Mouse (Mus musculus): ENCODE data around the gene Ciart. TPM values are rescaled to one million over a fixed set of nuclear protein-coding genes. Genes with fewer than 3 reads are reported as not detected.

The Ciart gene
- 0.11 and 0.30 TPM in 2 replicates for polyA plus RNA-seq (2012)

GRCm38 (mm10) chr3:95881979-95882815 lies at the start of gene Ciart:
Gene Ciart, minus strand, starts transcription at chr3:95882251.
- no peak for TF ChIP-seq GATA1 (IDR thresholded peaks at IDR 0.05; ENCODE audit: low read length)

- TF ChIP-seq GATA1 (IDR thresholded peaks at IDR 0.05; ENCODE audit: low read length): no peak
Measured at GRCm38 (mm10) chr3:95931471-95931870, 49.4 kb upstream of the Ciart start.

DNA sequence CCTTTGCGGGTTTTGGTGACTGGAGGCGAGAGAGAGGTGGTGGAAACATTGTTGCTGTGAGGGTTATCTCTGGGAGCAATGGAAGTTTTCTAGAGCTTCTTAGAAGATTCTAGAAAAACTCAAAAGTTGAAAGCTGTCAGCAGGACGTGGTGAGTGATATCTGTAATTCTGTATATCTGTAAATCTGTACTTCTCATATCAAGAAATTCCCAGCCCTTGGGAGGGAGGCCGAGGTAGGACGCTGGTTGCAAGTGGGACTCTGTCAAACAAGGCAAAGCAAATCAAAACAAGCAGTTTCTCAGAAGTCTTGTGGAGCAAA lies 48.4 kb upstream of the Ciart start:
- TF ChIP-seq GATA1 (IDR thresholded peaks at IDR 0.05; ENCODE audit: low read length): no peak

DNA sequence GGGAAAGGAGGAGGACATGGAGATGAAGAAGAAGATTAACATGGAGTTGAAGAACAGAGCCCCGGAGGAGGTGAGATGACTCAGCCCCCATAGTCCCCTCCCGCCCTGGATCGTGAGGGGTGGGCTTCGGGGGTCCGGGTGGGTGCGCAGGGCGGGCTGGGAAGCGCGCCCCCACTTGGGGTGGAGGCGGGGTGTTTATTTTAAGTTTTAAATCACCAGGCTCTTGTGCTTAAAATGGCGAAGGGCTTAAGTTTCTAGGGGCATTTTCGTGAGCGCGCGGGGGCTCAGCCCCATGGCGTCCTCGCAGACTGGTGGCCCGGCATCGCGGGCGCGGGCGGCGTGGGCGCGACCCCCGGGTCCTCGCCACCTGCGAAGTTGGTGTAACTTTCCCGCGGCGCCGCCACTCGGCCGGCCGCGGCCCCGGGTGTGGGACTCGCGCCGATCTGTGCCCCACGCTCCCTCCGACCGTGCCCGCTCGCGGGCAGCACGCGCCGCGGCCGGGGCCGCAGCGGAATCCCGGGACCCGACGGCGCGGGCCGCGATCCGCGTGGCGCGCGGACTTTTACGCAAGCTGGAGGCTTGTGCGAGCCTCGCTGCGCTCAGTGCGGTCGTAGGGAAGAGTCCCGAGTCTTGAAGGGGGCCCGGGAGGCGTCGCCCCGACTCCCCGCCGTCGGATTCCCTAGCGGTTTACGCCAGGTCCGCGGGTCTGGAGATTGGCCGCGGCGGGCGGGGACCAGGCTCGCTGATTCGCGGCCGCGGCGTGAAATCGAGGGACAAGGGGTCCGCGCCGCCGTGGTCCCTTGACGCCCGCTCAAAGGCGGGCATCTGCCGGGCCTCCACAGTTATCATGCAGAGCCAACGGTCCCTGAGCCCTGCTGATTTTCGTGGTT lies 47.8 kb upstream of the Ciart start:
- no peak for TF ChIP-seq GATA1 (IDR thresholded peaks at IDR 0.05; ENCODE audit: low read length)

GRCm38 (mm10) chr3:95928658-95929503 lies 46.8 kb upstream of the Ciart start, which contains the start of gene Anp32e:
Gene Anp32e, plus strand, starts transcription at chr3:95929246.
- TF ChIP-seq GATA1 (IDR thresholded peaks at IDR 0.05; ENCODE audit: low read length): no peak

- no peak for TF ChIP-seq GATA1 (IDR thresholded peaks at IDR 0.05; ENCODE audit: low read length)
Measured at GRCm38 (mm10) chr3:95928261-95928657, 46.2 kb upstream of the Ciart start.

GRCm38 (mm10) chr3:95925087-95925486 lies 43.0 kb upstream of the Ciart start:
- no peak for TF ChIP-seq GATA1 (IDR thresholded peaks at IDR 0.05; ENCODE audit: low read length)

- no peak for TF ChIP-seq GATA1 (IDR thresholded peaks at IDR 0.05; ENCODE audit: low read length)
Measured at GRCm38 (mm10) chr3:95924185-95924584, 42.1 kb upstream of the Ciart start.

DNA sequence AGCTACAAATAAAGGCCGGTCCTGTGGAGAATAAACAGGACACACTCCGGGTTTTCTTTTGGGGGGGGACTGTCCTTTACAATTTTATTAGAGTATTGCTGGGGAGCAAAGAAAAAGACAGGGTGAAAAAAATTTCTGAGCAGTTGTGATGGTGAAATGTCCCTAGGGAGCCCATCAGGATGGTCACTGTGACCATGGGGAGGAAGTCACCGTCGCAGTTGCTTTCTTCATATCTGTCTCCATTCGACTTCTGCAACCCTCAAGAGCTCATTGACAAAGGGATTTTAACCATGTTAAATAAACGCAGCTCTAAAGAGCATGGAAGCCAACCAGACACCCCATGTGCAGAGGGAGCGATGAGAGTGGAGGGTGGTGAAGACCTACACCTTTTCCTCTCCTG lies 34.7 kb upstream of the Ciart start:
- no peak for TF ChIP-seq GATA1 (IDR thresholded peaks at IDR 0.05; ENCODE audit: low read length)

GRCm38 (mm10) chr3:95914706-95915105 lies 32.7 kb upstream of the Ciart start:
- TF ChIP-seq GATA1 (IDR thresholded peaks at IDR 0.05; ENCODE audit: low read length): no peak

GRCm38 (mm10) chr3:95907613-95908012 lies 25.6 kb upstream of the Ciart start:
- no peak for TF ChIP-seq GATA1 (IDR thresholded peaks at IDR 0.05; ENCODE audit: low read length)

DNA sequence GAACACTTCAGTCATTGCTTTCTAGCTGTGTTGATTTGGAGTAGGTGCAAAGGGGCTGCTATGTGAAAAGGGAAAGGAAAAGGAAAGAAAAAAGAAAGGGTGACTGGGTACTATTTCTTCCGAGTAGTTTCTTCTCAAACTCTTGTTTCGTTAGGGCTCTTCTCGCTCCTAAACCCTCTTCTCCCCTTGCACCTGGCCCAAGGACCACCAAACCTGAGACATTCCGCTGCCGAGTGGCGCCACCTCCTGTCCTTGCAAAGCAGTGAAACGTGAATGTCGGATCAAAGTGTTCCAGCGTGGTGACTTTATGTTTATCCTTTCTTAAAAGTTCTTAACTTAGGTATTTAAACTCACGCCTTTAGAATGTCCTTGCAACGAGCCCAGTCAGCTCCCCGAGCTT lies 24.8 kb upstream of the Ciart start:
- TF ChIP-seq GATA1 (IDR thresholded peaks at IDR 0.05; ENCODE audit: low read length): no peak

GRCm38 (mm10) chr3:95905940-95906492 lies 24.0 kb upstream of the Ciart start:
- TF ChIP-seq GATA1 (IDR thresholded peaks at IDR 0.05; ENCODE audit: low read length): no peak

DNA sequence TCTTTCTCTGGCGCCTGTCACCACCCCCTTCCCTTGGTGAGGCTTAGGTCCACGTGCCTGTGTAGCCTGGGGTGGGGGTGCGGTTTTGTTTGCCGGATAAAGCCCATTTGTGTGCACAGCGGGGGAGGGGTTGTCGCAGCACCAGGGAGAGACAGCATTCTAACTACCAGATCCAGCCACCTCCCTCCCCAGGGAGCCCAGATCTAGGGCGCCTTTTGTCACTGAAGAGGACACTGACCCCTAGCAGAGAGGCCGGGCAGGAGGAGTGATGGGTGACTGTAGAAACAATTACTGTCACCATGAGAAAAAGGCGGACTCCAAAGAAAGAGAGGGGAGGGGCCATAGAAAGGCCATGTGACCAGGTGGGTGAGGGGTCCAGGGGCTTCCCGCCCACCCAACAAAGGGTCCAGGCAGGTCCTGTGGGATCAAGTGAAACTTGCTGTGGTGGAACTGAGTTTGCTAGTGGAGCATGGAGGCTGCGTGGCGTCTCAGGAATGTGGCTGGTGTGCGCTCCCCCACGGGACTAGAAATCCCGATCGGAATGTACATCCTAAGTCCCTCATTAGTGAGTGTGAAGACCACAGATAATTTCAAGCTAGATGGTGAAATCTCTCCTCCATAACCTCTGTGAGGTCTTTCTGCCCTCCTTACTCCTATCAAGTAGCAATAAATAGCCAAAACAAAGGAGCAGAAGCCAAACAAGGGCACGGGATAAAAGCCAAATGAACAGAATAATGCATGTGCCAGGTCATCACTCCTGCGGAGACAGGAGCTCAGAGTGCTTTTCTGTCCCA lies 23.3 kb upstream of the Ciart start:
- TF ChIP-seq GATA1 (IDR thresholded peaks at IDR 0.05; ENCODE audit: low read length): no peak
